Mouse (Mus musculus): Measurements from ENCODE around the gene Bag6. TPM values are rescaled to one million over a fixed set of nuclear protein-coding genes. Genes with fewer than 3 reads are reported as not detected.

The Bag6 gene
- polyA plus RNA-seq, 1 experiment from 2014 or later, result 70.0 TPM

- no peak for ATAC-seq (ENCODE audit: low FRiP score, low read depth)
These were observed 43.5 kb downstream of the Bag6 start for GRCm38 (mm10) chr17:35178528-35178927.

GRCm38 (mm10) chr17:35180093-35180492 lies 45.1 kb downstream of the Bag6 start:
- no peak overlapping the region for H3K4me3 ChIP-seq
- H3K27me3 ChIP-seq, result no peaks in the 10 kb centered on the region
- no peaks in the 10 kb centered on the region for H3K4me1 ChIP-seq (replicated peaks)
- H3K9ac ChIP-seq, result no peak overlapping the region
- H3K36me3 ChIP-seq, result no peaks in the 10 kb centered on the region
- WGBS, result 90% methylated on average over 5 of the region's 5 CpGs
- no peak overlapping the region for H3K4me2 ChIP-seq
- H3K27ac ChIP-seq (replicated peaks), result no peak overlapping the region
- no peaks in the 10 kb centered on the region for H3K9me3 ChIP-seq
- ATAC-seq (ENCODE audit: low FRiP score, low read depth), result no peak

More at GRCm38 (mm10) chr17:35178528-35178927, 43.5 kb downstream of the Bag6 start:
- Histone ChIP-seq H3K27ac (replicated peaks) (no peak overlapping the region), H3K4me2 (no peak overlapping the region), H3K9ac (no peak overlapping the region), H3K9me3 (no peaks in the 10 kb centered on the region), H3K36me3 (no peaks in the 10 kb centered on the region), H3K27me3 (no peaks in the 10 kb centered on the region), H3K4me3 (no peak overlapping the region), H3K4me1 (replicated peaks) (no peaks in the 10 kb centered on the region)
- WGBS, result 20% methylated on average over 5 of the region's 5 CpGs

GRCm38 (mm10) chr17:35185639-35186611 lies 50.9 kb downstream of the Bag6 start:
- H3K4me1 ChIP-seq (replicated peaks), result peaks cover 7% of the 10 kb centered on the region
- H3K27me3 ChIP-seq, result no peaks in the 10 kb centered on the region
- peak overlapping the region; percentile 68; the same call in 1 of the 2 replicates for H3K27ac ChIP-seq (replicated peaks)
- H3K4me2 ChIP-seq, result peak overlapping the region; percentile 58
- peak overlapping the region; percentile 37 for H3K4me3 ChIP-seq
- no peaks in the 10 kb centered on the region for H3K9me3 ChIP-seq
- no peaks in the 10 kb centered on the region for H3K36me3 ChIP-seq
- ATAC-seq (ENCODE audit: low FRiP score, low read depth), result peak; percentile 34; the same call in 1 of the 2 replicates
- 4% methylated on average over 18 of the region's 18 CpGs for WGBS
- 0 out of 2 replicates have a peak overlapping the region, but pooled peaks have one; percentile 10 for H3K9ac ChIP-seq

DNA sequence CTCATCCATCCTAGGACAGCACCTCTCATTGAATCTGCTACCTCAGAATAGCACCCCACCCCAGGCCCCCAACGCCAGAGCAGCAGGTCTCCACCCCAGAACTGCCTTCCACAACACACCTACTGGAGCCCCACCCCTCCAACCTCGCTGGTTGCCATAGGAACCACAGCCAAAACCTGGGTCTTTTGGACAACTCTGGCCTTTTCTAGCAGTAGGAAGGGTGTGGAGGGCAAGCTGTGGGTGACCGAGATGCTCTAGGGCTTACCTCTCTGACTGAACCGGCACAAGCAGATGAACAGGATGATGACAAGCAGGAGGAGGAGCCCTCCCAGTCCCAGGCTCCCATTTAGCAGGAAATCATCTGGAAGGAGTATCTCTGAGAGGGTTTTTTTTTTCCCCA lies 51.7 kb downstream of the Bag6 start:
- H3K27me3 ChIP-seq, result no peaks in the 10 kb centered on the region
- H3K9me3 ChIP-seq, result no peaks in the 10 kb centered on the region
- no peak overlapping the region for H3K9ac ChIP-seq
- 0% methylated on average over 4 of the region's 4 CpGs for WGBS
- peak overlapping the region; percentile 37 for H3K4me3 ChIP-seq
- peak; percentile 61; the same call in 1 of the 2 replicates for ATAC-seq (ENCODE audit: low FRiP score, low read depth)
- H3K27ac ChIP-seq (replicated peaks), result peak overlapping the region; percentile 68
- H3K4me1 ChIP-seq (replicated peaks), result peaks cover 7% of the 10 kb centered on the region
- no peaks in the 10 kb centered on the region for H3K36me3 ChIP-seq
- H3K4me2 ChIP-seq, result peak overlapping the region; percentile 58

GRCm38 (mm10) chr17:35187345-35187744 lies 52.4 kb downstream of the Bag6 start:
- 86% methylated on average over 4 of the region's 4 CpGs for WGBS
- no peak overlapping the region for H3K4me3 ChIP-seq
- H3K4me2 ChIP-seq, result no peak overlapping the region
- H3K36me3 ChIP-seq, result no peaks in the 10 kb centered on the region
- no peaks in the 10 kb centered on the region for H3K27me3 ChIP-seq
- ATAC-seq (ENCODE audit: low FRiP score, low read depth), result no peak
- peaks cover 7% of the 10 kb centered on the region for H3K4me1 ChIP-seq (replicated peaks)
- no peaks in the 10 kb centered on the region for H3K9me3 ChIP-seq
- H3K9ac ChIP-seq, result no peak overlapping the region
- no peak overlapping the region for H3K27ac ChIP-seq (replicated peaks)

- Histone ChIP-seq H3K27ac (replicated peaks) (no peak within 1 kb of the TSS), H3K4me3 (no peak within 1 kb of the TSS), H3K9me3 (no peaks in the 10 kb centered on the region), H3K4me2 (no peak within 1 kb of the TSS), H3K4me1 (replicated peaks) (peaks cover 7% of the 10 kb centered on the region), H3K36me3 (no peaks in the 10 kb centered on the region), H3K9ac (no peak within 1 kb of the TSS), H3K27me3 (no peaks in the 10 kb centered on the region)
- WGBS, result 74% methylated on average over 7 of the region's 7 CpGs
- no peak for ATAC-seq (ENCODE audit: low FRiP score, low read depth)
These were observed 53.1 kb downstream of the Bag6 start, which contains the start of gene Lst1 for GRCm38 (mm10) chr17:35187959-35188610. Gene Lst1, minus strand, starts transcription at chr17:35188439.

DNA sequence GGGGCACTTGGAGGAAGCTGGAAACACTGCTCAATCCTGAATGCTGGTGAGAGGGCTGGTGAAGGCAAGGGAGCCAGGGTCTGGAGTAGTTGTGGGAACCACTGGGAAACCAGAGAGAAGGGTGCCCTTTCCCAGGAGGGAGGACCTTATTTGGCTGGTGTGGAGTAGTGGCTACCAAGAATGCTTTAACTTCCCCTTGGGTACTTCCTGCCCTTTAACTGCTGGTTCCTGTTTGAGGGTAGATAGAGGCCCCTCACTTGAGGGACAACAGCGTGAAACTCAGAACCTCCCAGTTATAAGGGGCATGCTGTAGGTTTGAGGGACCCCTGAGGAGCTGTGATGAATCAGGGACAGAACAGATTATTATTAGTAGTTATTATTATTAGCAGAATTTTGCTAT lies 54.2 kb downstream of the Bag6 start:
- 92% methylated on average over 1 of the region's 1 CpGs for WGBS
- Histone ChIP-seq H3K4me1 (replicated peaks) (peaks cover 7% of the 10 kb centered on the region), H3K4me2 (no peak overlapping the region), H3K27ac (replicated peaks) (no peak overlapping the region), H3K4me3 (no peak overlapping the region), H3K27me3 (peaks cover 4% of the 10 kb centered on the region), H3K9ac (no peak overlapping the region), H3K36me3 (no peaks in the 10 kb centered on the region), H3K9me3 (no peaks in the 10 kb centered on the region)
- ATAC-seq (ENCODE audit: low FRiP score, low read depth), result no peak

DNA sequence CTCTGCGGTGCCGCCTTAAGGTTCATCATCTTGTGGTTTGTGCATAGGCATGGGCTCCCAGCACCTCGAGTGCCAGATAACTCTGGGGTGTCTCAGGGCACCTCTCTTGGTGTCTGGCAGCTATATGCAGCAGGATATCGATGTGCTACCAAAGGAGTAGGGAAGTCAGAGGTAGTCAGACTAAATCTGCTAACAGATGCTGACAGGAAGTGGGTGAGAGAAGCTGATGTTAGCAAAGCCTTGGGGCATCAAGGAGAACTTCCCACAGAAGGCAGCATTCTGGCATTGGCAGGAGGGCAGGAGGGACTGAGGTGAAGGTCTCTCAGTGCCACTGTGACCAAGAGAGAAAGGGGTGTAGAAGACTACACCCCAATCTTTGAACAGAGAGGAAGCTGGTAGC lies 55.1 kb downstream of the Bag6 start:
- Histone ChIP-seq H3K36me3 (no peaks in the 10 kb centered on the region), H3K9ac (no peak overlapping the region), H3K4me3 (no peak overlapping the region), H3K27me3 (peaks cover 14% of the 10 kb centered on the region), H3K4me2 (no peak overlapping the region), H3K27ac (replicated peaks) (no peak overlapping the region), H3K4me1 (replicated peaks) (peaks cover 7% of the 10 kb centered on the region), H3K9me3 (no peaks in the 10 kb centered on the region)
- no peak for ATAC-seq (ENCODE audit: low FRiP score, low read depth)
- 79% methylated on average over 4 of the region's 4 CpGs for WGBS

GRCm38 (mm10) chr17:35191723-35192122 lies 56.7 kb downstream of the Bag6 start:
- ATAC-seq (ENCODE audit: low FRiP score, low read depth), result no peak
- 74% methylated on average over 2 of the region's 2 CpGs for WGBS
- no peaks in the 10 kb centered on the region for H3K9me3 ChIP-seq

DNA sequence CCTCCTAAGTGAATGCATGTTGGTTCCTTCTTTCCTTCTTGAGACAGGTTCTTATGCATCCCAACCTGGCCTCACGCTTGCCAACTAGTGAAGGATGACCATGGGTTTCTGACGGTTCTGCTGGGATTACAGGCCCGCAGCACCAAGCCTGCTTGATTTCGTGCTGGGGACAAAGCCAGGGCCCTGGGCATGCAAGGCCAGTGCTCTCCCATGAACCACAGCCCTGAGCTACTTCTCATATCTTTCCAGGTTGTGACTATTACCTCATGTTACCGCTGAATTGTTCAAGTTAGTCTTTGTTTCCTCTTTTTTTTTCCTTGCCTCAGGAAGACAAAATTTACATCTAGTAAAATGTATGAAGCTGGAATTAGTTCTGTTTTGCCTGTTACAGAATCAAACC lies 57.9 kb downstream of the Bag6 start:
- Histone ChIP-seq H3K4me2 (no peak overlapping the region), H3K36me3 (no peaks in the 10 kb centered on the region), H3K4me3 (no peak overlapping the region), H3K9me3 (no peaks in the 10 kb centered on the region), H3K9ac (no peak overlapping the region), H3K27me3 (peaks cover 34% of the 10 kb centered on the region), H3K27ac (replicated peaks) (no peak overlapping the region), H3K4me1 (replicated peaks) (peaks cover 10% of the 10 kb centered on the region)
- whole genome bisulfite sequencing, result 80% methylated on average over 5 of the region's 5 CpGs
- ATAC-seq (ENCODE audit: low FRiP score, low read depth), result no peak

More at GRCm38 (mm10) chr17:35191723-35192122, 56.7 kb downstream of the Bag6 start:
- Histone ChIP-seq H3K27ac (replicated peaks) (no peak overlapping the region), H3K36me3 (no peaks in the 10 kb centered on the region), H3K4me1 (replicated peaks) (peaks cover 10% of the 10 kb centered on the region), H3K27me3 (peaks cover 28% of the 10 kb centered on the region), H3K4me2 (no peak overlapping the region), H3K4me3 (no peak overlapping the region), H3K9ac (no peak overlapping the region)

DNA sequence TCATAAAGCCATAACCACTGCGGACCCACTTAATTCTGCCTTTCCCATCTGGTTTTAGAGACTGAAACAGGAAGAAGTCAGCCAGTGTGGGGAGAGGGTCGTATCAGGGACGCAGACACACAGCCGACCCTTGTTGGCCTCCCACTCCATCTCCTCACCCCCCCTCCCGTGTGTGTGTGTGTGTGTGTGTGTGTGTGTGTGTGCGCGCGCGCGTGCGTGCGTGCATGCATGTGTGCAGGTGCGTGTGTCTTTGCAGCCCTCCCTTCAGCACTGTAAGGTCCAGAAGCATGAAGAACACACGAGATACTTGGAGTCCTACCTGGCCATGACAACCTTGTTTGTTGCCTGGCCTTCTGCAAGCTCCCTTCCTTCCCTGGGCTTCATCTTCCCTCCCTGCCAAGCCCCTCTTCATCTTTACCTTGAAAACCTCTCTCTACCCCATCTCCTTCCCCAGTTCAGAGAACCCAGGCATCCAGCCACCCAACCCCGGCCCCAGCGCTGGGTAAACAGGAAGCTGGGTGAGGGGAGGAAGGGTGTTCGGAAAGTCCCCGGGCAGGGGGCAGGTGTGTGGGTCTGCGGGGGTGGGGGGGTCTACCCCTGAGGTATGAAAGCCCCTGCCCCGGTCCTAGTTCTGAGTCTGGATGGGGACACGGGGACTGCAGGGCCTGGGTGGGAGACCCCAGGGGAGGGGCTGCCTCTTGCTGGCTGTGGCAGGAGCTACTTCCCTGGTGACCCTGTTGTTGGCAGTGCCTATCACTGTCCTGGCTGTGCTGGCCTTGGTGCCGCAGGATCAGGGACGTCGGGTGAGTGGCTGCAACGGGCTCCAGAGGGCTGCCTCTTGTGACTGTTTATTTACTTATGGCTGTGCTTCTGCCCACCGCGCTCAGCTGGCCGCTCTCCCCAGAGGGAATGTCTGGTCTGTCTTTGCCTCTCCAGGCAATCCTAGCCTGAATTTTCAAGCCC lies 59.2 kb downstream of the Bag6 start, which contains the start of gene Ltb:
Gene Ltb, plus strand, starts transcription at position 559 of the 963 bp plus-strand sequence.
- no peak for ATAC-seq (ENCODE audit: low FRiP score, low read depth)
- H3K4me2 ChIP-seq, result peak within 1 kb of the TSS; percentile 69; the same call in 1 of the 2 replicates
- no peak within 1 kb of the TSS for H3K9ac ChIP-seq
- no peak within 1 kb of the TSS for H3K4me3 ChIP-seq
- no peak within 1 kb of the TSS for H3K27ac ChIP-seq (replicated peaks)
- WGBS, result 66% methylated on average over 28 of the region's 28 CpGs
- peaks cover 10% of the 10 kb centered on the region for H3K4me1 ChIP-seq (replicated peaks)
- no peaks in the 10 kb centered on the region for H3K36me3 ChIP-seq
- no peaks in the 10 kb centered on the region for H3K9me3 ChIP-seq
- peaks cover 34% of the 10 kb centered on the region for H3K27me3 ChIP-seq
